Mouse (Mus musculus) megakaryocyte, embryonic 14.5 days (primary cell): ENCODE data around the gene Alk. TPM values are rescaled to one million over a fixed set of nuclear protein-coding genes. Genes with fewer than 3 reads are reported as not detected.
"Not testable (repeated sequence)": the region's sequence is repeated elsewhere in the genome, so short reads cannot be mapped to it uniquely, and the experiment has no call there.

Experiments
- H3K27me3 ChIP-seq: replicated peaks from 2 replicates; pipeline ENCODE3; 2012; ENCODE audit warnings: inconsistent platforms
- H3K36me3 ChIP-seq: replicated peaks from 2 replicates; pipeline ENCODE3; 2012; ENCODE audit warnings: low read length, inconsistent platforms, mixed read lengths
- H3K4me1 ChIP-seq: 2 replicates; pipeline ENCODE4 v1.6.1; 2012; ENCODE audit warnings: inconsistent platforms
- H3K4me3 ChIP-seq: replicated peaks from 2 replicates; pipeline ENCODE3; 2012; ENCODE audit warnings: moderate library complexity, mild to moderate bottlenecking, inconsistent platforms
- H3K9me3 ChIP-seq: 2 replicates; pipeline ENCODE4 v1.6.1; 2012; ENCODE audit warnings: inconsistent platforms
- FLI1 ChIP-seq: IDR thresholded peaks from 2 replicates; pipeline ENCODE4 v1.6.1; 2012; ENCODE audit warnings: low read length, inconsistent platforms, mixed read lengths
- GATA1 ChIP-seq: IDR thresholded peaks from 3 replicates; pipeline ENCODE4 v1.6.1; 2012; ENCODE audit warnings: mixed read lengths, low read length, inconsistent platforms, borderline replicate concordance
- polyA plus RNA-seq: library from polyadenylated mRNA; stranded (reverse); fragments of >175 nt; gene quantifications from 2 replicates; pipeline ENCODE4 v1.2.3, GENCODE M21; 2012; ENCODE audit warnings: low replicate concordance; ENCODE audit not compliant: insufficient read depth

Alk gene
- polyA plus RNA-seq, 1 experiment: not detected

- no peaks in the 10 kb centered on the region for H3K4me1 ChIP-seq
- H3K4me3 ChIP-seq: no peak overlapping the region
- peaks cover 36% of the 10 kb centered on the region for H3K9me3 ChIP-seq
- H3K27me3 ChIP-seq: no peaks in the 10 kb centered on the region
- TF ChIP-seq GATA1: no peak
- no peak for TF ChIP-seq FLI1
- no peaks in the 10 kb centered on the region for H3K36me3 ChIP-seq
Measured at GRCm38 (mm10) chr17:72508678-72509394, 95.6 kb downstream of the Alk start.

GRCm38 (mm10) chr17:72505213-72505612 is 99.2 kb downstream of the Alk start:
- H3K27me3 ChIP-seq: no peaks in the 10 kb centered on the region

GRCm38 (mm10) chr17:72504581-72504980 is 99.8 kb downstream of the Alk start:
- TF ChIP-seq GATA1 (no peak), FLI1 (no peak)
- no peaks in the 10 kb centered on the region for H3K36me3 ChIP-seq
- H3K27me3 ChIP-seq: no peaks in the 10 kb centered on the region
- H3K4me3 ChIP-seq: no peak overlapping the region
- peaks cover 48% of the 10 kb centered on the region for H3K9me3 ChIP-seq
- no peaks in the 10 kb centered on the region for H3K4me1 ChIP-seq

More at GRCm38 (mm10) chr17:72505213-72505612, 99.2 kb downstream of the Alk start:
- Histone ChIP-seq H3K9me3 (peaks cover 43% of the 10 kb centered on the region), H3K4me1 (no peaks in the 10 kb centered on the region), H3K36me3 (no peaks in the 10 kb centered on the region), H3K4me3 (no peak overlapping the region)
- TF ChIP-seq FLI1 (no peak), GATA1 (no peak)

- no peaks in the 10 kb centered on the region for H3K4me1 ChIP-seq
- H3K9me3 ChIP-seq: peaks cover 26% of the 10 kb centered on the region
- TF ChIP-seq GATA1: no peak
- TF ChIP-seq FLI1: no peak
- no peaks in the 10 kb centered on the region for H3K36me3 ChIP-seq
- no peaks in the 10 kb centered on the region for H3K27me3 ChIP-seq
- H3K4me3 ChIP-seq: no peak overlapping the region
Measured at GRCm38 (mm10) chr17:72495395-72495794, 109.0 kb downstream of the Alk start.

DNA sequence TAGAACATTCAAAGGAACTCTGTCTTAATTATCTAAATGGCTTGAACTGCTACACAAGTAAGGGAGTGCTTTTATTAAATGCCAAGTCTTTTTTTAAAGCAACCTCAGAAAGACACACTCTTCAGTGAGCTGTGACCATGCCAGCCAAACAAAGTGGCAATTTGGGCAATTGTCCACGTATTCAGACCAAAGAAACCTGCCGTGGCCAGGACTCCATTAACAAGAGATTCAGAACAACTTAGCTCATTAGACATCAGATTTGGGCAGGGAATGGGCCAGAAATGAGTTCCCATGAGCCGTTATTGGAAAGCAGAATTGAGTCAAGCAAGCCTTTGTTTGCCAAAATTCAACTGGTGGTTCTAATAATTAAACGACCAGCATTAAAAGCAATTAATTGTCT is 118.8 kb downstream of the Alk start:
- Histone ChIP-seq H3K27me3 (no peaks in the 10 kb centered on the region), H3K36me3 (no peaks in the 10 kb centered on the region), H3K4me3 (no peak overlapping the region), H3K9me3 (peaks cover 30% of the 10 kb centered on the region), H3K4me1 (no peaks in the 10 kb centered on the region)
- TF ChIP-seq FLI1 (no peak), GATA1 (no peak)

- H3K4me3 ChIP-seq, H3K4me1 ChIP-seq, H3K9me3 ChIP-seq, H3K27me3 ChIP-seq, H3K36me3 ChIP-seq: not testable (repeated sequence)
Measured at GRCm38 (mm10) chr17:72479260-72479659, 125.2 kb downstream of the Alk start.

- Histone ChIP-seq H3K4me3 (no peak overlapping the region), H3K27me3 (no peaks in the 10 kb centered on the region), H3K4me1 (no peaks in the 10 kb centered on the region), H3K9me3 (0 out of 2 replicates have a peak, but pooled peaks cover 3% of the 10 kb centered on the region), H3K36me3 (no peaks in the 10 kb centered on the region)
- TF ChIP-seq GATA1 (no peak), FLI1 (no peak)
Measured at GRCm38 (mm10) chr17:72477889-72478405, 126.5 kb downstream of the Alk start.

DNA sequence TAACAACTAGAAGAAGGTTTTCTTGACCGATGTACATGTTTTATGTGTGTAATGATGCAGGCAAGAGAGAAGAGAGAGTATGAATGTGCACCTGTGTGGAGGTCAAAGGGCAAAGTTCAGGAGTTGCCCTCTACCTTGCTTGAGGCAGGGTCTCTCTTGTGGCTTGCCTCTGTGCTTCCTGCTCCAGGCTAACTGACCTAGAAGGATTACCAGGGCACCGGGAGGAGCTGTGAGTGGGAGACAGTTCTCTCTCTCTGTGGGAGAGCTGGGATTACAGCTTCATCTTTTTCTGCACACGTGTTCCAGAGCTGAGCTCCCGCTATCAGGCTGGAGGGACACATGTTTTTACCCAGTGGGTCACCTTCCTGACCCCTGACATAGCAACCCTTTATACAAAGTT is 127.5 kb downstream of the Alk start:
- TF ChIP-seq GATA1 (no peak), FLI1 (no peak)
- Histone ChIP-seq H3K4me3 (no peak overlapping the region), H3K9me3 (0 out of 2 replicates have a peak, but pooled peaks cover 3% of the 10 kb centered on the region), H3K4me1 (no peaks in the 10 kb centered on the region), H3K36me3 (no peaks in the 10 kb centered on the region), H3K27me3 (no peaks in the 10 kb centered on the region)

DNA sequence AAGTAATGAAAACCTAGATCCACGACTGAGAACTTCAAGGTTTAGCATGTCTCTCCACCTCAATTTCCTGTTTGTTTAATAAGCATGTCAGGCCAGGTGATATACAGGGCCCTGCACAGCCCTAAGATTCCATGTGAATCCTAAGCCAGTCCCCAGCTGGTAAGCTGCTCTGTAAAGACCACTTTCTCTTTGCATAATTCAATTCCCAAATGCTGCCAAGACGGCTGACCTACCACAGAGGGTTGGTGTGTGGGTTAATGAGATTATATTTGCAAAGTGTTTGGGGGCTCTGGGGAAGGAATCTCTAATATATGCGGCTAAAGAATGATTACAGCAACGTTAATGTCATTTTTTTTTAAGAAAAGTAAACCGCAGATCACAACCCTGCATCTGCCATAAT is 130.3 kb downstream of the Alk start:
- Histone ChIP-seq H3K4me3 (no peak overlapping the region), H3K9me3 (peaks cover 13% of the 10 kb centered on the region), H3K27me3 (no peaks in the 10 kb centered on the region), H3K4me1 (no peaks in the 10 kb centered on the region), H3K36me3 (no peaks in the 10 kb centered on the region)
- TF ChIP-seq GATA1: no peak

DNA sequence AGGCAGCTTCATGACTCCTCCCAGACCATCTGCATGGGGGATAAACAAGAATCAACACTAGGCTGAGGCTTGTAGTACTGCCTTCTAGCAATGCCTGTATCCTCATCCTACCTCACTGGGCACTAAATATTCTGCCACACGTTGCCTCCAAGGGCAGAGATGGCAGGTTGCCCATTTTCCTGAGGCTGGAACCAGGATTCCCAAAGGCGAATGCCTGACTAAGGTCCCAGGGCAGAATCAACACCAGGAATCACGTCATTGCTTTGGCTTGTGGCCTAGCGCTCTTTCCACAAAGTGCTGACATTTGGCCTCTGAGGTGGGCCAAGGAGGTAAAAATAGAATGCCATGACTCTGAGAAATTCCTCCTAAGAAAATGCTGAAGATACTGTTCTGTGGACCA is 155.9 kb downstream of the Alk start:
- TF ChIP-seq FLI1 (no peak), GATA1 (no peak)
- Histone ChIP-seq H3K4me1 (no peaks in the 10 kb centered on the region), H3K9me3 (peaks cover 26% of the 10 kb centered on the region), H3K4me3 (no peak overlapping the region), H3K36me3 (no peaks in the 10 kb centered on the region), H3K27me3 (no peaks in the 10 kb centered on the region)
